Mouse (Mus musculus) heart, adult 2 months (tissue): Measurements from ENCODE around the gene Depdc5. TPM values are rescaled to one million over a fixed set of nuclear protein-coding genes. Genes with fewer than 3 reads are reported as not detected.
A peak's percentile ranks its signal among the peaks of the same experiment; 100 is the strongest.

ENCODE experiments used
- DNase-seq, 2 experiments: peaks; one replicate each; pipeline ENCODE4 v3.0.0; 2021
- H3K27ac ChIP-seq: fragments of 200-600 bp; 2 replicates; pipeline ENCODE4 v1.8.1; 2022
- H3K27me3 ChIP-seq: fragments of 200-500 bp; 2 replicates; pipeline ENCODE4 v1.6.1; 2012; ENCODE audit warnings: mild to moderate bottlenecking, low read length, inconsistent platforms, mixed read lengths; ENCODE audit not compliant: control insufficient read depth, insufficient read depth
- H3K36me3 ChIP-seq: fragments of 200-500 bp; 2 replicates; pipeline ENCODE4 v1.6.1; 2012; ENCODE audit warnings: low read length, inconsistent platforms; ENCODE audit not compliant: control insufficient read depth, insufficient read depth
- H3K4me1 ChIP-seq: fragments of 200-500 bp; 2 replicates; pipeline ENCODE4 v1.6.1; 2011; ENCODE audit warnings: low read length; ENCODE audit not compliant: control insufficient read depth, insufficient read depth
- H3K4me3 ChIP-seq: fragments of 200-600 bp; 2 replicates; pipeline ENCODE4 v1.8.1; 2022
- H3K79me2 ChIP-seq: fragments of 200-500 bp; replicated peaks from 2 replicates; pipeline ENCODE4 v1.6.1; 2012; ENCODE audit warnings: mild to moderate bottlenecking, inconsistent platforms, low read length, moderate library complexity, mixed read lengths; ENCODE audit not compliant: control insufficient read depth, insufficient read depth
- H3K9ac ChIP-seq: fragments of 200-500 bp; 2 replicates; pipeline ENCODE4 v1.6.1; 2012; ENCODE audit warnings: low read depth, mild to moderate bottlenecking, control low read depth, inconsistent platforms, low read length, mixed read lengths
- CTCF ChIP-seq: fragments of 200-600 bp; IDR thresholded peaks from 2 replicates; pipeline ENCODE4 v1.8.1; 2022; ENCODE audit warnings: antibody characterized with exemption, mild to moderate bottlenecking, moderate library complexity
- EP300 ChIP-seq: fragments of 200-500 bp; IDR thresholded peaks from 2 replicates; pipeline ENCODE4 v1.6.1; 2011; ENCODE audit warnings: low read depth, low read length, control low read depth; ENCODE audit not compliant: insufficient read depth
- POLR2A ChIP-seq: fragments of 200-500 bp; IDR thresholded peaks from 2 replicates; pipeline ENCODE4 v1.6.1; 2011; ENCODE audit warnings: mild to moderate bottlenecking, low read depth, low read length, control low read depth; ENCODE audit not compliant: insufficient read depth
- WGBS: fragments of 180-500 bp; shearing (Covaris S2); methylation state at CpG from one replicate; pipeline ENCODE4 v1.1.7; 2018; 5-methylcytosine and 5-hydroxymethylcytosine counted together
- intact Hi-C: fragments of 180-260 bp; cut with DNase I; formaldehyde crosslinking; loops from one replicate; pipeline ENCODE4 v1.15.1; 2025
- polyA plus RNA-seq: library from polyadenylated mRNA; depleted of rRNA; stranded (reverse); fragments of >200 nt; gene quantifications from 2 replicates; pipeline ENCODE4 v1.2.3, GENCODE M21; 2012
- total RNA-seq, 2 experiments: library from RNA; stranded (reverse); gene quantifications; 2 replicates each; pipeline ENCODE4 v1.2.3; 2021

Depdc5 gene
- total and polyA plus RNA-seq, 3 experiments: 7.6 to 22.3 (median 17.5) TPM

GRCm38 (mm10) chr5:33004110-33004509 is 140.6 kb downstream of the Depdc5 start:
- no peak for DNase-seq
- H3K4me1 ChIP-seq: no peaks in the 10 kb centered on the region
- WGBS: 84% methylated on average over 4 of the region's 4 CpGs
- H3K27ac ChIP-seq: no peak overlapping the region
- intact Hi-C loops: no loop called here
- H3K36me3 ChIP-seq: no peaks in the 10 kb centered on the region
- H3K79me2 ChIP-seq: no peaks in the 10 kb centered on the region
- TF ChIP-seq POLR2A: no peak
- TF ChIP-seq CTCF: no peak
- TF ChIP-seq EP300: no peak
- H3K27me3 ChIP-seq: no peaks in the 10 kb centered on the region
- H3K4me3 ChIP-seq: no peak overlapping the region
- no peak overlapping the region for H3K9ac ChIP-seq

- Histone ChIP-seq H3K27me3 (no peaks in the 10 kb centered on the region), H3K36me3 (no peaks in the 10 kb centered on the region), H3K27ac (no peak overlapping the region), H3K4me3 (no peak overlapping the region), H3K79me2 (no peaks in the 10 kb centered on the region), H3K9ac (no peak overlapping the region), H3K4me1 (peaks cover 2% of the 10 kb centered on the region; the same call in 1 of the 2 replicates)
- no peak for TF ChIP-seq POLR2A
- no peak for TF ChIP-seq CTCF
- no peak for TF ChIP-seq EP300
- 77% methylated on average over 11 of the region's 11 CpGs for WGBS
- intact Hi-C loops: no loop called here
- no peak for DNase-seq
Observed at GRCm38 (mm10) chr5:33005442-33006145, 142.1 kb downstream of the Depdc5 start.

GRCm38 (mm10) chr5:33006670-33007069 is 143.2 kb downstream of the Depdc5 start:
- H3K4me1 ChIP-seq: peaks cover 2% of the 10 kb centered on the region; the same call in 1 of the 2 replicates
- DNase-seq: no peak
- H3K4me3 ChIP-seq: no peak overlapping the region
- H3K9ac ChIP-seq: no peak overlapping the region
- TF ChIP-seq CTCF: no peak
- no peak for TF ChIP-seq POLR2A
- TF ChIP-seq EP300: no peak
- WGBS: 61% methylated on average over 8 of the region's 8 CpGs
- intact Hi-C loops: no loop called here
- no peaks in the 10 kb centered on the region for H3K27me3 ChIP-seq
- H3K36me3 ChIP-seq: no peaks in the 10 kb centered on the region
- H3K27ac ChIP-seq: no peak overlapping the region
- H3K79me2 ChIP-seq: no peaks in the 10 kb centered on the region

GRCm38 (mm10) chr5:33007371-33007770 is 143.9 kb downstream of the Depdc5 start:
- TF ChIP-seq CTCF (no peak), POLR2A (no peak), EP300 (no peak)
- WGBS: 81% methylated on average over 4 of the region's 4 CpGs
- no peaks in the 10 kb centered on the region for H3K36me3 ChIP-seq
- no peaks in the 10 kb centered on the region for H3K27me3 ChIP-seq
- intact Hi-C loops: no loop called here
- DNase-seq: no peak
- no peak overlapping the region for H3K27ac ChIP-seq
- H3K9ac ChIP-seq: no peak overlapping the region
- H3K79me2 ChIP-seq: no peaks in the 10 kb centered on the region
- H3K4me1 ChIP-seq: peaks cover 2% of the 10 kb centered on the region; the same call in 1 of the 2 replicates
- no peak overlapping the region for H3K4me3 ChIP-seq

- Histone ChIP-seq H3K4me1 (peaks cover 2% of the 10 kb centered on the region; the same call in 1 of the 2 replicates), H3K36me3 (no peaks in the 10 kb centered on the region), H3K27me3 (no peaks in the 10 kb centered on the region), H3K27ac (peak overlapping the region; percentile 37; the same call in 1 of the 2 replicates), H3K9ac (no peak overlapping the region), H3K79me2 (no peaks in the 10 kb centered on the region), H3K4me3 (no peak overlapping the region)
- no peak for DNase-seq
- TF ChIP-seq EP300 (no peak), CTCF (no peak), POLR2A (no peak)
- WGBS: 68% methylated on average over 2 of the region's 2 CpGs
- intact Hi-C loops: no loop called here
Observed at GRCm38 (mm10) chr5:33009301-33009700, 145.8 kb downstream of the Depdc5 start.
